Mouse (Mus musculus) ovary, postnatal 36 days (tissue): Measurements from ENCODE around the gene Ltk.

Experiments used
- DNase-seq: peaks from one replicate; pipeline ENCODE4 v3.0.0; 2022; ENCODE audit warnings: low spot score, mixed read lengths

Gene Ltk

GRCm38 (mm10) chr2:119760251-119760650 lies at the start of gene Ltk:
Ltk (minus strand) TSS chr2:119760431.
- DNase-seq: no peak

- DNase-seq: no peak
Measured at GRCm38 (mm10) chr2:119808881-119809280, 48.6 kb upstream of the Ltk start.

- DNase-seq: no peak
Measured at GRCm38 (mm10) chr2:119808438-119808837, 48.2 kb upstream of the Ltk start.

- no peak for DNase-seq
Measured at GRCm38 (mm10) chr2:119805536-119805935, 45.3 kb upstream of the Ltk start.

GRCm38 (mm10) chr2:119804776-119805175 lies 44.5 kb upstream of the Ltk start:
- DNase-seq: no peak

- no peak for DNase-seq
Measured at GRCm38 (mm10) chr2:119804275-119804628, 44.0 kb upstream of the Ltk start.

- DNase-seq: peak; percentile 44
Measured at GRCm38 (mm10) chr2:119803618-119804274, 43.5 kb upstream of the Ltk start.

- peak; percentile 49 for DNase-seq
Measured at GRCm38 (mm10) chr2:119802767-119803617, 42.8 kb upstream of the Ltk start.

- DNase-seq: no peak
Measured at GRCm38 (mm10) chr2:119800876-119801846, 40.9 kb upstream of the Ltk start.

GRCm38 (mm10) chr2:119799961-119800550 lies 39.8 kb upstream of the Ltk start:
- DNase-seq: no peak

- DNase-seq: peak; percentile 69
Measured at GRCm38 (mm10) chr2:119799181-119799960, 39.1 kb upstream of the Ltk start.

- DNase-seq: peak; percentile 81
Measured at GRCm38 (mm10) chr2:119798246-119798927, 38.2 kb upstream of the Ltk start.

GRCm38 (mm10) chr2:119797279-119797783 lies 37.1 kb upstream of the Ltk start, which contains the start of gene Tyro3:
Tyro3 (plus strand) TSS chr2:119797733.
- no peak for DNase-seq

- no peak for DNase-seq
Measured at GRCm38 (mm10) chr2:119789996-119790395, 29.8 kb upstream of the Ltk start.

- peak; percentile 85 for DNase-seq
Measured at GRCm38 (mm10) chr2:119787206-119787883, 27.1 kb upstream of the Ltk start, which contains the start of gene Rpap1. Rpap1 (minus strand) TSS chr2:119787537.

- DNase-seq: no peak
Measured at GRCm38 (mm10) chr2:119767246-119767645, 7.0 kb upstream of the Ltk start.

GRCm38 (mm10) chr2:119763924-119764323 lies 3.7 kb upstream of the Ltk start:
- no peak for DNase-seq

- no peak for DNase-seq
Measured at GRCm38 (mm10) chr2:119762276-119762675, 2.0 kb upstream of the Ltk start.
